Mouse (Mus musculus) heart, adult 9 months (tissue): ENCODE measurements around the gene Arhgap23.
A peak's percentile ranks its signal among the peaks of the same experiment; 100 is the strongest.

ENCODE experiments used
- DNase-seq, 2 experiments: peaks; one replicate each; pipeline ENCODE4 v3.0.0; 2022; ENCODE audit warnings: low spot score in 2 of 2

The Arhgap23 gene

GRCm38 (mm10) chr11:97463991-97464390 is 48.7 kb downstream of the Arhgap23 start:
- no peak for DNase-seq

- no peak for DNase-seq
Measured at GRCm38 (mm10) chr11:97465957-97466356, 50.6 kb downstream of the Arhgap23 start.

GRCm38 (mm10) chr11:97466444-97467160 is 51.3 kb downstream of the Arhgap23 start:
- no peak for DNase-seq

- peak; percentile 53 to 80 for DNase-seq
Measured at GRCm38 (mm10) chr11:97468639-97469287, 53.4 kb downstream of the Arhgap23 start.

- no peak for DNase-seq
Measured at GRCm38 (mm10) chr11:97469828-97470227, 54.5 kb downstream of the Arhgap23 start.

- no peak for DNase-seq
Measured at GRCm38 (mm10) chr11:97471276-97471675, 55.9 kb downstream of the Arhgap23 start.

- peak in 1 of 2 experiments; percentile 31 for DNase-seq
Measured at GRCm38 (mm10) chr11:97476334-97477095, 61.2 kb downstream of the Arhgap23 start.

GRCm38 (mm10) chr11:97477431-97477830 is 62.1 kb downstream of the Arhgap23 start:
- DNase-seq, result no peak

GRCm38 (mm10) chr11:97478345-97478744 is 63.0 kb downstream of the Arhgap23 start:
- DNase-seq, result no peak

- DNase-seq, result no peak
Measured at GRCm38 (mm10) chr11:97479085-97479484, 63.8 kb downstream of the Arhgap23 start.

GRCm38 (mm10) chr11:97479824-97480223 is 64.5 kb downstream of the Arhgap23 start:
- peak in 1 of 2 experiments; percentile 23 for DNase-seq

GRCm38 (mm10) chr11:97485661-97486060 is 70.3 kb downstream of the Arhgap23 start:
- no peak for DNase-seq

GRCm38 (mm10) chr11:97487656-97488055 is 72.3 kb downstream of the Arhgap23 start:
- no peak for DNase-seq

- peak; percentile 32 to 57 for DNase-seq
Measured at GRCm38 (mm10) chr11:97489589-97490324, 74.4 kb downstream of the Arhgap23 start.

- no peak for DNase-seq
Measured at GRCm38 (mm10) chr11:97491640-97492039, 76.3 kb downstream of the Arhgap23 start.

- DNase-seq, result no peak
Measured at GRCm38 (mm10) chr11:97492836-97493235, 77.5 kb downstream of the Arhgap23 start.

- no peak for DNase-seq
Measured at GRCm38 (mm10) chr11:97497543-97497942, 82.2 kb downstream of the Arhgap23 start.

GRCm38 (mm10) chr11:97499865-97500719 is 84.8 kb downstream of the Arhgap23 start, which contains the start of gene 4933428G20Rik:
4933428G20Rik (minus strand) TSS chr11:97500340.
- DNase-seq, result no peak

GRCm38 (mm10) chr11:97500720-97501448 is 85.6 kb downstream of the Arhgap23 start:
- DNase-seq, result no peak

- DNase-seq, result no peak
Measured at GRCm38 (mm10) chr11:97502383-97502782, 87.0 kb downstream of the Arhgap23 start.
